In the genomic region with DNA sequence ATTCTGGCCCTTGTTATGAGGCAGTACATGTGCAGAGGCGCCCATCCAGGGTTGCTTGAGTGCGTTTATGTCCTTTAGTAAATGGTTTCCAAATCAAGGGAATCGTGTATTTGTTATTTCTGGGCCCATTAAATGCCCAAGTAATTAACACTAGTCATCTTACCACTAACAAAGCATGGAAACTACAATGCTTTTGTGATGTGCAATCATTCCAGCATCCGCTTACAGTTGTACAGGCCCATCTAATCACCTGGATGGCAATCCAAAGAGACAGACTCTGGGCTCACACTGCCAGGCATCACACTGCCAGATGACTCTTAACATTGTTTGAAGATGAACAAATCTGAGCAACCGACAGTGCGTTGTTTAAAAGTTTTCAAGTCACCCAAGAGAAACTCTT, we compare ENCODE assay signal across 18 mouse cellular contexts.
DNase-seq lines count a peak whose midpoint lies in the region; ATAC-seq and TF ChIP-seq lines count a peak whose summit lies in the region.
"Had no signal": no experiment of that assay in that cellular context is flagged by ENCODE, and none has a peak within 500 bp of the region (broad histone marks: within the 10 kb centered on the region; RNA-seq: fewer than 3 reads in every experiment).

No protein-coding gene starts in this region.

- DNase-seq in forebrain, embryonic 14.5 days (ENCODE audit: low spot score) = peak; percentile 30
- DNase-seq in lung, embryonic 14.5 days = no peak
- DNase-seq in lung, postnatal 14 days = no peak
- DNase-seq in layer of hippocampus, adult 2 months (ENCODE audit: low spot score in 2 of 2) = no peak
- no peak for DNase-seq in embryo, embryonic 11 days
- DNase-seq in gastrocnemius, adult 2 months = no peak
- DNase-seq: B cell, adult 2 months; cerebellum, postnatal 36 days; heart, adult 18-20 months; lung, postnatal 36 days; thymus, postnatal 25 days had no signal

- no peak for TF ChIP-seq CTCF in lung, embryonic 14.5 days (IDR thresholded peaks at IDR 0.05; ENCODE audit: low read depth)
- no peak for TF ChIP-seq CTCF in layer of hippocampus, adult 2 months (conservative IDR thresholded peaks at IDR 0.05)
- TF ChIP-seq CTCF in gastrocnemius, adult 2 months (IDR thresholded peaks at IDR 0.05) = no peak

- no peak overlapping the region for H3K4me3 ChIP-seq in forebrain, embryonic 14.5 days (ENCODE audit: low read depth, low read length)
- H3K4me3 ChIP-seq in forebrain, embryonic 15.5 days = no peak overlapping the region
- H3K4me3 ChIP-seq in lung, embryonic 14.5 days (ENCODE audit: low read depth, low read length) = no peak overlapping the region
- H3K4me3 ChIP-seq in intestine, embryonic 16.5 days (ENCODE audit: low read length) = no peak overlapping the region
- H3K4me3 ChIP-seq in layer of hippocampus, adult 2 months = no peak overlapping the region
- no peak overlapping the region for H3K4me3 ChIP-seq in gastrocnemius, adult 2 months
- H3K4me3 ChIP-seq: erythroblast, embryonic 14.5 days; heart, embryonic 15.5 days; midbrain, embryonic 10.5 days had no signal

- intact Hi-C loops in gastrocnemius, adult 2 months (cut with DNase I) = no loop called here

- no peaks in the 10 kb centered on the region for H3K27me3 ChIP-seq in forebrain, embryonic 14.5 days (replicated peaks; ENCODE audit: control insufficient read depth, insufficient read depth, low read length)
- no peaks in the 10 kb centered on the region for H3K27me3 ChIP-seq in forebrain, embryonic 15.5 days
- H3K27me3 ChIP-seq in lung, embryonic 14.5 days (ENCODE audit: insufficient read depth, low read length) = no peaks in the 10 kb centered on the region
- H3K27me3 ChIP-seq in intestine, embryonic 16.5 days (replicated peaks; ENCODE audit: control insufficient read depth, insufficient read depth, low read length) = no peaks in the 10 kb centered on the region
- H3K27me3 ChIP-seq: heart, embryonic 15.5 days had no signal

- no peak overlapping the region for H3K27ac ChIP-seq in forebrain, embryonic 14.5 days (ENCODE audit: low read depth, low read length)
- H3K27ac ChIP-seq in forebrain, embryonic 15.5 days (replicated peaks) = no peak overlapping the region
- H3K27ac ChIP-seq in lung, embryonic 14.5 days (ENCODE audit: low read depth) = no peak overlapping the region; the same call in 1 of the 2 replicates
- H3K27ac ChIP-seq in intestine, embryonic 16.5 days (ENCODE audit: low read length) = peak overlapping the region; percentile 33
- no peak overlapping the region for H3K27ac ChIP-seq in layer of hippocampus, adult 2 months
- H3K27ac ChIP-seq in gastrocnemius, adult 2 months = no peak overlapping the region
- H3K27ac ChIP-seq: heart, embryonic 15.5 days; liver, embryonic 14.5 days; midbrain, embryonic 10.5 days had no signal

- H3K9me3 ChIP-seq in forebrain, embryonic 14.5 days (replicated peaks; ENCODE audit: control insufficient read depth, low read length) = peaks cover 5% of the 10 kb centered on the region; the same call in 1 of the 2 replicates
- no peaks in the 10 kb centered on the region for H3K9me3 ChIP-seq in forebrain, embryonic 15.5 days
- H3K9me3 ChIP-seq in lung, embryonic 14.5 days (ENCODE audit: low read depth, low read length) = no peaks in the 10 kb centered on the region
- no peaks in the 10 kb centered on the region for H3K9me3 ChIP-seq in intestine, embryonic 16.5 days (ENCODE audit: control insufficient read depth, low read length)
- H3K9me3 ChIP-seq: heart, embryonic 15.5 days; midbrain, embryonic 10.5 days had no signal

- 41% methylated on average over 6 of the region's 6 CpGs for WGBS in forebrain, embryonic 14.5 days
- 41% methylated on average over 6 of the region's 6 CpGs for WGBS in forebrain, embryonic 15.5 days
- 70% methylated on average over 6 of the region's 6 CpGs for WGBS in lung, embryonic 14.5 days
- WGBS in intestine, embryonic 16.5 days = 56% methylated on average over 6 of the region's 6 CpGs

- 0 out of 2 replicates have a peak, but pooled peaks have one; percentile 32 for ATAC-seq in forebrain, embryonic 14.5 days
- no peak for ATAC-seq in forebrain, embryonic 15.5 days (replicated peaks)
- ATAC-seq in lung, embryonic 14.5 days (ENCODE audit: insufficient read depth) = no peak
- no peak; the same call in 1 of the 2 replicates for ATAC-seq in intestine, embryonic 16.5 days
- ATAC-seq: inflammation-experienced regulatory T-cells, adult 6 months had no signal

- 0 out of 2 replicates have a peak overlapping the region, but pooled peaks have one; percentile 3 for H3K4me2 ChIP-seq in forebrain, embryonic 14.5 days (ENCODE audit: low read length)
- no peak overlapping the region for H3K4me2 ChIP-seq in forebrain, embryonic 15.5 days (replicated peaks)
- H3K4me2 ChIP-seq in lung, embryonic 14.5 days = peak overlapping the region; percentile 20; the same call in 1 of the 2 replicates
- no peak overlapping the region for H3K4me2 ChIP-seq in intestine, embryonic 16.5 days (ENCODE audit: low read depth, low read length)
- H3K4me2 ChIP-seq: heart, embryonic 15.5 days had no signal

- no peaks in the 10 kb centered on the region for H3K36me3 ChIP-seq in forebrain, embryonic 14.5 days (ENCODE audit: control insufficient read depth, insufficient read depth, low read length)
- H3K36me3 ChIP-seq in forebrain, embryonic 15.5 days = no peaks in the 10 kb centered on the region
- no peaks in the 10 kb centered on the region for H3K36me3 ChIP-seq in lung, embryonic 14.5 days (ENCODE audit: insufficient read depth)
- H3K36me3 ChIP-seq in intestine, embryonic 16.5 days (ENCODE audit: control insufficient read depth, insufficient read depth, low read length) = no peaks in the 10 kb centered on the region
- H3K36me3 ChIP-seq: heart, embryonic 15.5 days; midbrain, embryonic 10.5 days had no signal

- no peak overlapping the region for H3K9ac ChIP-seq in forebrain, embryonic 14.5 days (ENCODE audit: low read length)
- no peak overlapping the region for H3K9ac ChIP-seq in forebrain, embryonic 15.5 days (replicated peaks)
- H3K9ac ChIP-seq in lung, embryonic 14.5 days = no peak overlapping the region
- no peak overlapping the region for H3K9ac ChIP-seq in intestine, embryonic 16.5 days (ENCODE audit: low read depth, low read length)
- H3K9ac ChIP-seq: heart, embryonic 15.5 days; liver, embryonic 14.5 days had no signal

- H3K4me1 ChIP-seq in forebrain, embryonic 14.5 days (ENCODE audit: control insufficient read depth, insufficient read depth, low read length) = peaks cover 3% of the 10 kb centered on the region; the same call in 1 of the 2 replicates
- peaks cover 15% of the 10 kb centered on the region; the same call in 1 of the 2 replicates for H3K4me1 ChIP-seq in forebrain, embryonic 15.5 days
- peaks cover 4% of the 10 kb centered on the region for H3K4me1 ChIP-seq in lung, embryonic 14.5 days (ENCODE audit: insufficient read depth)
- H3K4me1 ChIP-seq in intestine, embryonic 16.5 days (ENCODE audit: control insufficient read depth, insufficient read depth, low read length) = no peaks in the 10 kb centered on the region
- H3K4me1 ChIP-seq: heart, embryonic 15.5 days had no signal

Comparison
In these comparisons a context has a peak if more than half of its experiments do, and no peak if none do; other contexts are left out.
1. H3K4me2 ChIP-seq: peak in forebrain, embryonic 14.5 days (single experiment) and lung, embryonic 14.5 days (single experiment); none in forebrain, embryonic 15.5 days (single experiment) and intestine, embryonic 16.5 days (single experiment).